Mouse (Mus musculus) bone marrow macrophage, adult 2 months (primary cell): ENCODE measurements at regions not wholly inside any gene's neighbourhood (a gene's known extent, or its start where the extent isn't known, plus 50 kb on each side); places are given as distances from the start of the nearest gene placed in this dataset.

Experiments used
- CTCF ChIP-seq: IDR thresholded peaks from 2 replicates; pipeline ENCODE4 v1.5.1; 2012; ENCODE audit warnings: low read depth, mild to moderate bottlenecking, low read length, moderate library complexity
- POLR2A ChIP-seq: IDR thresholded peaks from 2 replicates; pipeline ENCODE4 v1.6.1; 2012; ENCODE audit warnings: mild to moderate bottlenecking, low read depth, low read length, borderline replicate concordance

- TF ChIP-seq POLR2A (no peak), CTCF (no peak)
These were observed 134.5 kb downstream of the Kdr start for GRCm38 (mm10) chr5:75843807-75844206.
